Mouse (Mus musculus) heart, postnatal 36 days (tissue): ENCODE measurements around the gene Trim26. TPM values are rescaled to one million over a fixed set of nuclear protein-coding genes. Genes with fewer than 3 reads are reported as not detected.
"Not testable (repeated sequence)": the region's sequence is repeated elsewhere in the genome, so short reads cannot be mapped to it uniquely, and the experiment has no call there.

Experiments used
- DNase-seq, 2 experiments: peaks; one replicate each; pipeline ENCODE4 v3.0.0; 2021 to 2022
- intact Hi-C: fragments of 180-260 bp; cut with DNase I; formaldehyde crosslinking; loops from one replicate; pipeline ENCODE4 v1.15.1; 2025
- total RNA-seq, 2 experiments: library from RNA; stranded (reverse); gene quantifications; 2 replicates each; pipeline ENCODE4 v1.2.3; 2021

The Trim26 gene
- total RNA-seq, 2 experiments from 2014 or later, result 22.2 to 23.6 TPM

DNA sequence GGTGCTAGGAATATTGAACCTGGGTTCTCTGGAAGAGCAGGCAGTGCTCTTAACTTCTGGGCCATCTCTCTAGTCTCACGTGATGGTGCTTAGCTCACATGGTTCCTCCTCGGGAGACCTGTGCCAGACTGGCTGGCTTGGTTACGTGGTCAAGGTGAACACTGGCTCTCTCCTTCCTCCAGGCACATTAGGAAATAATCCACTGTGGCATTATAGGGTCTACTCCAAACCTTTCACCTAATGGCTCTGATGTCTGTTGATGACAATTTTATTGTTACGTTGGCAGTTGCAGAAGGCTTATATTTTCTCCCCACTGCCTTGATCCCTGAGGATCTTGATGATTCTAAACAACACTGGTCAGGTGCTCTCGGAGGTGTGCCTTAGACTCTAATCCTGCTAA, 12.0 kb downstream of the Trim26 start:
- no peak for DNase-seq
- intact Hi-C loops, result no loop called here

DNA sequence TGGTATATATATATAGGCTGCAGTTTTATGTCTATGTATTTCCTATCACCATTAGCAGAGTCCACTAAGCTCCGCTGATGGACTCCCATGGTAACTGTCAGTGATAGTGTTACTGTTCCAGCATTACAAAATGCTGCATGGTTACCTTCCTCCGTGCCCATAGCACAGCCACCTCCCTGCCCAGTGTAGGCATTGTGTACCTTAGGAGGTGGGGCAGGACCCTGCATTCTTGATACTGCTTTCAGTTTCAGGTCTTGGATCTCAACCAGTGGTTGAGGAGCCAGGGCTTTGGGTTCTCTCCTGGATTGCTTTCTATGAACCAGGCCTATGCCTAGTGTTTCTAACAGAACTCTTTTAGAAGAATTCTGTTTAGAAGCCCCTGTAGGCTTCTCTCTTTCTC, 13.1 kb downstream of the Trim26 start:
- no peak for DNase-seq
- intact Hi-C loops, result no loop called here

DNA sequence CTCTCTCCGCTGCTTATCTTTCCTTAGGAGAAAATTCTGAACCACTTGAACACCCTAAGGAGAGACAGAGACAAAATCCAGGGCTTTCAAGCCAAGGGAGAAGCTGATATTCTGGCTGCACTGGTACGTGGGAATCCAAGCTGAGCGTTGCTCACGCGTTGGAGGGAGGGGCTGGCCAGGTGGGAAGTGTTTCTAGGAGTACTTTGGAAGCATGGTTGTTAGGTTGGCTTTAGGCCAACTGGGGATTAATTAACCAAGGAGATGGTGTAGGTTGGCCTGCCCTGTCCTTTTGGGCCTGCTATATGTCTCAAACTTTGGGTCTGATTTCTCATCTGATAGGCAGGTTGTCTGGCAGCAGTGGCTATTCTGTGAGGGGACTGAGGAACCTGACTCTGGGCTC, 14.3 kb downstream of the Trim26 start:
- intact Hi-C loops, result no loop called here
- no peak for DNase-seq

GRCm38 (mm10) chr17:36851627-36852026, 14.7 kb downstream of the Trim26 start:
- no peak for DNase-seq
- intact Hi-C loops, result no loop called here

GRCm38 (mm10) chr17:36855484-36855883, 18.6 kb downstream of the Trim26 start:
- DNase-seq, result no peak
- intact Hi-C loops, result no loop called here

GRCm38 (mm10) chr17:36856236-36856635, 19.3 kb downstream of the Trim26 start:
- DNase-seq, result no peak
- intact Hi-C loops, result no loop called here

DNA sequence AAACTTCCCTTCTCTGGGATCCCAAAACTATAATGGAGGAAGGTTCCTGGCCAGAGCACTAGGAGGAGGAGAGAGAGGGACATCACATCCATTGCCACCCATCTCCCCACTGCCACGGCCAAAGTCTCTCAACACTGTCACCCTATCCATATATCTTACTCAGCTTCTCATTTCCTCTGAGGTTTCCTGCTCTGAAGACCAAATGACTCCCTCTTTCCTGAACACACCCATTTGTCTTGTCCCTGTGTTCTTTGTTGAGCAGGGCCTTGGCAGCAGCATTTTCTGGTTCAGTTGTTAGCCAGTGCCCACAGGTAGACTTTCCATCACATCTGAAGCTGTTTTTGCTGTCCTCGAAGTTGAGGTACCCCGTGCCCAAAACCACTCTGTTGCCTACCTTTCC, 21.2 kb downstream of the Trim26 start:
- intact Hi-C loops, result no loop called here
- no peak for DNase-seq

- intact Hi-C loops, result no loop called here
Observed at GRCm38 (mm10) chr17:36861680-36862079, 24.7 kb downstream of the Trim26 start.

DNA sequence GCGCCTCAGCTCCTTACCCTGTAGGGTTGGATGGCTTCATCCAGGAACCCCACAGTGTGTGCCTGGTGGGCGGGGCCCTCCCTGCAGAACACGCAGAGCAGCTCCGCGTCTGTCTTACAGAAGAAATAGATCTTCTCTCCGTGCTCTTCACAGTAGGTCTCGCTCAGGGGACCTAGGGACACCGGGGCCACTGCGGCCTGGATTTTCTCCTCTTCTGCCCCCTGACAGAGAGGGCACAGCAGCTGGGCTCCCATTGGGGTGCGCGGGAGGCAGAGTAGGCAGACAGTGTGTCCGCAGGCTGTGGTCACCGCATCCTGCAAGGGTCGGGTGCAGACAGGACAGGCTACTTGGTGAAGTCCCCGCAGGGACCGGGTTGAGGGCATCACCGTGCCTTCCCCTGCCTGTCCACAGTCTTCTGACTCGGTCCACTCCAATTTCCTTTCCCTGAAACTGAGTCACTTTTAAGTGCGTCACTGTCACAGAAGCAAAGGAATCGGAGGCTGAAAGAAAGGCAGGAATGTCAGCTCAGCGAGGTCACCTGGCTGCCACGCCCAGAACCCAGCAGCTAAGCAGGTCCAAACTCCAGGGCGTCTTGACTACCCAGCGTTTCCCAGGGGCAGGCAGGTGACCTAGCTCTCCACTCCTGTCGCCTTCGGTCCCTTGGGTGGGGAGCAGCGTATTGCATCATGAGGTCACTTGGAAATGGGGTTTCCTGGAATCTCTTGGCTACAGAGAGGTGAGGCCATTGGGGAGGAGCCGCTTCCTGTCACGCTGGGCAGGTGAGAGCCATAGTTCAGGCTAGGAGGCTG, 30.0 kb downstream of the Trim26 start, which contains the start of gene Trim15:
Gene Trim15, minus strand, starts transcription at position 492 of the 809 bp plus-strand sequence.
- DNase-seq, result no peak
- intact Hi-C loops, result no loop called here

More at GRCm38 (mm10) chr17:36861680-36862079, 24.7 kb downstream of the Trim26 start:
- no peak for DNase-seq

DNA sequence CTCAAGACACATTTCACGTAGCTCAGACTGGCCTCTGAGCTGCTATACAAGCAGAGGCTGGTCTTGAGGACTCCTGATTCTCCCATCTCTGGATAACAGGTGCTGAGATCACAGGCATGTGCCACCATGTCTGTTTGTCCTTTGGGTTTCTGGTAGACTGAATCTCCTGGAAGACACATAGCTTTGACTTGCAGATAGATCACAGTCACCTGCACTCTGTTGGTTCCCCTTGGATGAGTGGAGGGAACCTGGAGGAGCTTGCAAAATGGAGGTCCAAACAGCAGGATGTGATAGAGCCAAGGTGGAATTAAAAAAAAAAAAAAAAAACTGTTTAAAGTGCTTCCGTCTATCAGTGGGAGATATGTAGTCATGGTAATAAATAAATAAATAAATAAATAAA, 31.9 kb downstream of the Trim26 start:
- intact Hi-C loops, result no loop called here
- DNase-seq, result no peak

GRCm38 (mm10) chr17:36869284-36869954, 32.5 kb downstream of the Trim26 start, which contains the start of gene Trim10:
Gene Trim10, plus strand, starts transcription at chr17:36869574.
- no peak for DNase-seq
- intact Hi-C loops, result no loop called here

GRCm38 (mm10) chr17:36869955-36870810, 33.2 kb downstream of the Trim26 start:
- peak; percentile 13 to 46 for DNase-seq
- intact Hi-C loops, result no loop called here

GRCm38 (mm10) chr17:36874636-36875035, 37.7 kb downstream of the Trim26 start:
- intact Hi-C loops, result no loop called here
- DNase-seq, result no peak

DNA sequence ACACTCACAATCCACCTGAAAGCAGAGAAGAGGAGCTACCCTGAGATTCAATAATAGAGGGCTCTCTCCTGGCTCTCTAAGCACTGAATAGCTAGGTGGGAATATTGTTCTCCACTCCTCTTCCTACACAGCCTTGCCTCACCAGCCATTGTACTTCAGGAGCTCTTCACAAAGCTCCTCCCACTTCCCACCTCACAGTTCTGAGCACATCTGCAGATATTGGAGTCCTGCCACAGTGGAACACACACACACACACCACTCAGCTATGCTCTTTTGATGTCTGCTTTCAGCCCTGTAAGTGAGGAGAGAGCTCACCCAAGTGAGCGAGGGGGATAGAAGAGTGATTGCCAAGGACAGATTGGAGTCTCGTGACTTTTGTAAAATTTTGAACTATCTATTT, 46.4 kb downstream of the Trim26 start:
- DNase-seq, result no peak
- intact Hi-C loops, result no loop called here

GRCm38 (mm10) chr17:36885132-36885790, 48.3 kb downstream of the Trim26 start:
- DNase-seq, result no peak
- intact Hi-C loops, result no loop called here

- intact Hi-C loops, result loop anchor here (5.0 kb wide), 2 partner anchors 107 to 312 kb away; partner anchors contain the start of gene Olfr94
- DNase-seq, result no peak
Observed at GRCm38 (mm10) chr17:36890073-36890903, 53.4 kb downstream of the Trim26 start, which contains the start of gene Trim40. Gene Trim40, minus strand, starts transcription at chr17:36890123.

DNA sequence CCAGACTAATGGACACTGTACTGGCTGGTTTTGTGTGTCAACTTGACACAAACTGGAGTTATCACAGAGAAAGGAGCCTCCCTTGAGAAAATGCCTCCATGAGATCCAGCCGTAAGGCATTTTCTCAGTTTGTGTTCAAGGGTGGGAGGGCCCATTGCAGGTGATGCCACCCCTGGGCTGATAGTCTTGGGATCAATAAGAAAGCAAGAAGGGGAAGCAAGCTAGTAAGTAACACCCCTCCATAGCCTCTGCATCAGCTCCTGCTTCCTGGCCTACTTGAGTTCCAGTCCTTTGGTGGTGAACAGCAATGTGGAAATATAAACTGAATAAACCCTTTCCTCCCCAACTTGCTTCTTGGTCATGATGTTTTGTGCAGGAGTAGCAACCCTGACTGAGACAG, 54.6 kb downstream of the Trim26 start:
- not testable (repeated sequence) for DNase-seq
- intact Hi-C loops, result loop anchor here (5.0 kb wide), 2 partner anchors 106 to 311 kb away; partner anchors contain the start of gene Olfr94

DNA sequence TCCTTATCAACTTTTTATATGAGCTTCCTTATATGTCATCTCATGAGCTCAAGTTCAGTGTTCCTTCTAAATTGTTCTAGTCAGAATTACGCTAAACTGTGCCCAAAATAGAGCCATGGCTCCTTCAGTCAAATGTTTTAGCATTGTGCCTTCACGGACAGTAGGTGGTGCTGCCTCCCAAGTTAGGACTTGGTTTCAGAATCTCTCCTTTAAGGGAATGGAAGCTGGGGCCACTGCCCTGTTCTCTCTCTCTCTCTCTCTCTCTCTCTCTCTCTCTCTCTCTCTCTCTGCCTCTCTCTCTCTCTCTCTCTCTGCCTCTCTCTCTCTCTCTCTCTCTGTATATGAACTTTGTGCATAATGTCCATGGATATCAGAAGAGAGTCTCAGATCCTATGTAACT, 55.4 kb downstream of the Trim26 start:
- peak; percentile 20 to 41 for DNase-seq
- intact Hi-C loops, result loop anchor here (5.0 kb wide), 2 partner anchors 105 to 310 kb away; partner anchors contain the start of gene Olfr94

GRCm38 (mm10) chr17:36893387-36893786, 56.5 kb downstream of the Trim26 start:
- no peak for DNase-seq
- intact Hi-C loops, result loop anchor here (5.0 kb wide), 2 partner anchors 104 to 309 kb away; partner anchors contain the start of gene Olfr94
